Mouse (Mus musculus) adrenal gland, adult 2 months (tissue): ENCODE measurements at regions not wholly inside any gene's neighbourhood (a gene's known extent, or its start where the extent isn't known, plus 50 kb on each side); places are given as distances from the start of the nearest gene placed in this dataset.

Experiments used
- DNase-seq: peaks from one replicate; pipeline ENCODE4 v3.0.0; 2021

- peak; percentile 73 for DNase-seq
These were observed 143.1 kb upstream of the Mrps10 start for GRCm38 (mm10) chr17:47225306-47226269.

GRCm38 (mm10) chr17:47221068-47221796, 147.5 kb upstream of the Mrps10 start:
- DNase-seq = no peak

GRCm38 (mm10) chr17:47219846-47220245, 148.8 kb upstream of the Mrps10 start:
- no peak for DNase-seq

- DNase-seq = no peak
These were observed 152.2 kb upstream of the Mrps10 start for GRCm38 (mm10) chr17:47216490-47216889.

GRCm38 (mm10) chr17:47215841-47216240, 152.8 kb upstream of the Mrps10 start:
- DNase-seq = no peak

GRCm38 (mm10) chr17:47214111-47214510, 154.6 kb upstream of the Mrps10 start:
- no peak for DNase-seq

- no peak for DNase-seq
These were observed 158.1 kb upstream of the Mrps10 start for GRCm38 (mm10) chr17:47210441-47211196.

GRCm38 (mm10) chr17:47208886-47209585, 159.7 kb upstream of the Mrps10 start:
- DNase-seq = peak; percentile 85

GRCm38 (mm10) chr17:47207471-47207870, 161.2 kb upstream of the Mrps10 start:
- no peak for DNase-seq

GRCm38 (mm10) chr17:47204470-47205162, 164.1 kb upstream of the Mrps10 start:
- no peak for DNase-seq

GRCm38 (mm10) chr17:47199206-47199605, 169.5 kb upstream of the Mrps10 start:
- no peak for DNase-seq

- DNase-seq = no peak
These were observed 170.7 kb upstream of the Mrps10 start for GRCm38 (mm10) chr17:47197957-47198356.

GRCm38 (mm10) chr17:47196992-47197391, 171.7 kb upstream of the Mrps10 start:
- DNase-seq = no peak

GRCm38 (mm10) chr17:47195981-47196380, 172.7 kb upstream of the Mrps10 start:
- DNase-seq = no peak

- DNase-seq = no peak
These were observed 174.1 kb upstream of the Mrps10 start for GRCm38 (mm10) chr17:47194463-47195012.

- DNase-seq = no peak
These were observed 177.3 kb upstream of the Mrps10 start for GRCm38 (mm10) chr17:47191416-47191815.

- DNase-seq = no peak
These were observed 178.9 kb upstream of the Mrps10 start for GRCm38 (mm10) chr17:47189770-47190169.

- peak; percentile 47 for DNase-seq
These were observed 173.8 kb upstream of the Ubr2 start for GRCm38 (mm10) chr17:47184148-47184547.

- peak; percentile 48 for DNase-seq
These were observed 171.8 kb upstream of the Ubr2 start for GRCm38 (mm10) chr17:47182118-47182517.

GRCm38 (mm10) chr17:47179410-47179809, 169.1 kb upstream of the Ubr2 start:
- no peak for DNase-seq

- no peak for DNase-seq
These were observed 168.3 kb upstream of the Ubr2 start for GRCm38 (mm10) chr17:47178705-47179104.
